Mouse (Mus musculus): ENCODE data around the gene Hspb2. TPM values are rescaled to one million over a fixed set of nuclear protein-coding genes. Genes with fewer than 3 reads are reported as not detected.

Gene Hspb2
- 3.5 and 7.6 TPM in 2 replicates for polyA plus RNA-seq (2012; rRNA removed)

DNA sequence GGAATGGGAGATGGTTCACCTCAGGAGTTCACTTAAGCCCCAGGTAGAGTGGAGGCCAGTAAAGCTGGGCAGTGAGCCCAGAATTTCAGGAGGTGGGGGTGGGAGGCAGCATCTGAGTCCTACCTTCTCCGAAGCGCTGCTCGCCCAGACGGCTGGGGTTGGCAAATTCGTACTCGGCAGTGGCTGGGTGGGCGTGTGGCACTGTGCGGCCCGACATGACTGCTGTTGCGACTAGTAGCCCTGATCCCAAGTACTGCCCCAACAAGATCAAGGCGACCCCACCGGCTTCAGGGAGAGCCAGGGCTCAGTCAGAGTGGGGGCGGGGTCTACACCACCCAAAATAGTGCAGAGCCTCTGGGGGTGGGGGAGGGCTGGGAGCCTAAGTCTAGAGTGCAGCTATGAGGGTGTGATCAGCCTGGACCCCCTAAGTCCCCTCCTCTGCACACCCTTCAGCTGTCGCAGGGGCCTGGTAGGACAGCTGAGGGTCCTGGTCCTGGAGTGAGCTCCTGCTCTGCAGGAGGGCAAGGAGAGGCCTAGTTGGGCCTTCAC lies at the start of gene Hspb2:
TSS of gene Hspb2 (minus strand) at position 301 of the 549 bp plus-strand sequence.
- H3K4me3 ChIP-seq (ENCODE audit: low read depth, low read length): peak within 1 kb of the TSS; percentile 54

DNA sequence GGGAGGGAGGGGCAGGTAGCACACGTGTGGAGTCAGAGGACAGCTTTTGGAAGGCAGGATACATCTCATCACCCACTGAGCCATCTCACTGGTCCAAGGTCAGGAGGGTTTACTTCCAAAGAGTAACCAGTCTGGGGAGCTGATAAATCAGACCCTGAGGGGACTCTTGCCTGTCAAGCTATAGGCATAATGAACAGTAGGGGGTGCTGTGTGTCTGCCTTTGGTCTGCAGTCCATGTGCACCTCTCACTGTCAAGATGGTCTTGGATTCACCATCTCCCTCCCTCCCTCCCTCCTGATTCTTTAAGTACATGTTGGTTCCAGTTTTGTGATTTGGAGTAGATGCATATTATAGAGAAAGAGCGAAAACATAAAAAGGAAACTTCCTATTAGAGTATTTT lies 48.8 kb upstream of the Hspb2 start:
- WGBS: 59% methylated on average over 2 of the region's 2 CpGs
- Histone ChIP-seq H3K4me1 (ENCODE audit: control insufficient read depth, insufficient read depth, insufficient read length, low read length) (no peaks in the 10 kb centered on the region), H3K27ac (ENCODE audit: insufficient read depth, low read depth, low read length) (no peak overlapping the region), H3K4me3 (ENCODE audit: low read depth, low read length) (no peak overlapping the region), H3K27me3 (ENCODE audit: control insufficient read depth, insufficient read depth, low read length) (no peaks in the 10 kb centered on the region), H3K36me3 (ENCODE audit: control insufficient read depth, insufficient read depth, low read length) (peaks cover 39% of the 10 kb centered on the region)
- TF ChIP-seq CTCF (IDR thresholded peaks at IDR 0.05; ENCODE audit: extremely low read depth, insufficient read length, insufficient replicate concordance, low read depth, low read length): peak; percentile 53; the same call in 1 of the 2 replicates
- no peak for TF ChIP-seq POLR2A (IDR thresholded peaks at IDR 0.05; ENCODE audit: low read depth, low read length)

More for the DNA sequence above, at the start of gene Hspb2:
- peak within 1 kb of the TSS; percentile 55 for H3K27ac ChIP-seq (ENCODE audit: insufficient read depth, low read depth, low read length)
- WGBS: 80% methylated on average over 14 of the region's 14 CpGs
- H3K27me3 ChIP-seq (ENCODE audit: control insufficient read depth, insufficient read depth, low read length): 0 out of 2 replicates have a peak, but pooled peaks cover 3% of the 10 kb centered on the region
- H3K36me3 ChIP-seq (ENCODE audit: control insufficient read depth, insufficient read depth, low read length): no peaks in the 10 kb centered on the region
- TF ChIP-seq POLR2A (IDR thresholded peaks at IDR 0.05; ENCODE audit: low read depth, low read length) (no peak), CTCF (IDR thresholded peaks at IDR 0.05; ENCODE audit: extremely low read depth, insufficient read length, insufficient replicate concordance, low read depth, low read length) (no peak)
- no peaks in the 10 kb centered on the region for H3K4me1 ChIP-seq (ENCODE audit: control insufficient read depth, insufficient read depth, insufficient read length, low read length)

DNA sequence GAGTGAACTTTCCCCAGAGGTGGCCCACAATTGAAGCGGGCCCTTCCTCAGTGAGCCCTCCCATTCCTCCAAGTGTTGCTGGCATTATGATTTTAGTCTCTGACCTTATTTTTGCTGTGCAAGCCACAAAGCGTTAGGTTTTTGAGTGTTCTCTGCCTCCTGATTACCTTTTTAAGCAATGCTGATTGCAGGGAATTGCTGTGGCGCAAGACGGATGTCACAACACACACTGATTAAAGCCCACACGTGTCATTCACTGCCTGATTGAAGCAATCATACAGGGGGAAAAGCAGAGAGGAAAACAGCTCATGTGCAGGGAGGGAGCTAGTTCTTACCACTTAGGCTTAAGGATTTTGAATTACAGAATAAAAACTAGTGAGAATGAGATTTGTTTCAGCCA lies 46.2 kb upstream of the Hspb2 start:
- WGBS: 79% methylated on average over 5 of the region's 5 CpGs
- Histone ChIP-seq H3K27me3 (ENCODE audit: control insufficient read depth, insufficient read depth, low read length) (no peaks in the 10 kb centered on the region), H3K27ac (ENCODE audit: insufficient read depth, low read depth, low read length) (no peak overlapping the region), H3K4me1 (ENCODE audit: control insufficient read depth, insufficient read depth, insufficient read length, low read length) (no peaks in the 10 kb centered on the region), H3K4me3 (ENCODE audit: low read depth, low read length) (no peak overlapping the region), H3K36me3 (ENCODE audit: control insufficient read depth, insufficient read depth, low read length) (peaks cover 33% of the 10 kb centered on the region)
- TF ChIP-seq POLR2A (IDR thresholded peaks at IDR 0.05; ENCODE audit: low read depth, low read length) (no peak), CTCF (IDR thresholded peaks at IDR 0.05; ENCODE audit: extremely low read depth, insufficient read length, insufficient replicate concordance, low read depth, low read length) (no peak)

DNA sequence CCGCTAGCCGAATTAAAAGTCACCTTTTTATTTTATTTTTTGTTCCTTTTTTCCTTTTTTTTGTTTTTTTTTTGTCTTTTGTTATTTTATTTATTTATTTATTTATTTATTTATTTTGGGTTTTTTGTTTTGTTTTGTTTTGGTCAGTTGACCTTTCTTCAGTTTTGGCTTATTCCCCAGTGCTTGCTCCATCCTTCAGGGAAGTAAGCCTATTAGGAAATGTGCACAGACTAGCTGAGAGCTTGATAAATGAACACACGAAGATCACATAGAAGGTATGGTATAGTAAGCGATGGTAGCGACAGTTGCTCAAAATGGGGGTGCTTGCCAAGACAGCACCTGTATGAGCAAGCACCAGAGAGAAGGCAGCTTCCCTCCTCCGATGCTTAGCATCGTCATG lies 45.5 kb upstream of the Hspb2 start:
- Histone ChIP-seq H3K27ac (ENCODE audit: insufficient read depth, low read depth, low read length) (no peak overlapping the region), H3K36me3 (ENCODE audit: control insufficient read depth, insufficient read depth, low read length) (peaks cover 28% of the 10 kb centered on the region), H3K4me3 (ENCODE audit: low read depth, low read length) (no peak overlapping the region), H3K27me3 (ENCODE audit: control insufficient read depth, insufficient read depth, low read length) (no peaks in the 10 kb centered on the region), H3K4me1 (ENCODE audit: control insufficient read depth, insufficient read depth, insufficient read length, low read length) (no peaks in the 10 kb centered on the region)
- TF ChIP-seq CTCF (IDR thresholded peaks at IDR 0.05; ENCODE audit: extremely low read depth, insufficient read length, insufficient replicate concordance, low read depth, low read length): no peak
- WGBS: 94% methylated on average over 7 of the region's 7 CpGs

DNA sequence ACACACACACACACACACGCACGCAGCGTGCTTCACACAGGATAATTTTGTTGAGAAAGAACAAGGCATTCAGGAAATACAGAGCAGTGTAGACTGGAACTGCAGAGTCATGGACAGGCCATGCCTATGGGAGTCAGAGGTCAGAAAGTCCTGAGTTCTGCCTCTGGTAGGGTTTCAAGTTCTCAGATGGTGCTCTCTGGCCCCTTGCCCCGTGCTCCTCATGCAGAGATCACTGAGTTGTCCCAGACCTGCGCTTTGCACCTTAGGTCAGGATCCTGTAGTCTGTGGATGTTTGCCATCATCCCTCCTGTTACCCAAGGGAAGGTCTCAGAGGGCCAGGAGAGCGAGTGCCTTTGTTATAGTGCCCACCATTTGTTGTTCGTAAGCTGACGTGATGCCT lies 44.6 kb upstream of the Hspb2 start:
- 95% methylated on average over 8 of the region's 8 CpGs for WGBS
- no peak overlapping the region for H3K4me3 ChIP-seq (ENCODE audit: low read depth, low read length)
- H3K27me3 ChIP-seq (ENCODE audit: control insufficient read depth, insufficient read depth, low read length): no peaks in the 10 kb centered on the region
- H3K36me3 ChIP-seq (ENCODE audit: control insufficient read depth, insufficient read depth, low read length): peaks cover 28% of the 10 kb centered on the region
- no peak for TF ChIP-seq CTCF (IDR thresholded peaks at IDR 0.05; ENCODE audit: extremely low read depth, insufficient read length, insufficient replicate concordance, low read depth, low read length)
- TF ChIP-seq POLR2A (IDR thresholded peaks at IDR 0.05; ENCODE audit: low read depth, low read length): no peak
- H3K27ac ChIP-seq (ENCODE audit: insufficient read depth, low read depth, low read length): no peak overlapping the region
- H3K4me1 ChIP-seq (ENCODE audit: control insufficient read depth, insufficient read depth, insufficient read length, low read length): no peaks in the 10 kb centered on the region

DNA sequence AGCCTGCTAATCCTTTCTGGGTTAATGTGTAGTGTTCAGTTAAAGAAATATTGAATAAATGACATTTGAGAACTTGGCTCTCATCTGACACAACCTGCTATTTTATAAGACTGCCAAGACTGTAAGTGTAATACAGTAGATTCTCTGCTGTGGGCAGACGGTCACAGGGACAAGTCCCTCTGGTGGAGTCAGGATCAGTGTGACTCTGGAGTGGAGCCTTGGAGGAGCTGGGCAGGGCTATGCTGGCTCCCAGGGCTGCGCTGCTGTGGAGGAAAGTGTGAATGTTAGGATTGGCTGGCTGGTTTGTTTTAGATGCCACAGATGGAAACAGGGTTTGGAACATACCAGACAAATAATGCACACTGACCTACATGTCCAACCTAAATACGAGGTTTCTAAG lies 43.1 kb upstream of the Hspb2 start:
- Histone ChIP-seq H3K4me3 (ENCODE audit: low read depth, low read length) (no peak overlapping the region), H3K36me3 (ENCODE audit: control insufficient read depth, insufficient read depth, low read length) (peaks cover 27% of the 10 kb centered on the region), H3K4me1 (ENCODE audit: control insufficient read depth, insufficient read depth, insufficient read length, low read length) (no peaks in the 10 kb centered on the region), H3K27ac (ENCODE audit: insufficient read depth, low read depth, low read length) (no peak overlapping the region), H3K27me3 (ENCODE audit: control insufficient read depth, insufficient read depth, low read length) (no peaks in the 10 kb centered on the region)
- 95% methylated on average over 3 of the region's 3 CpGs for WGBS
- TF ChIP-seq CTCF (IDR thresholded peaks at IDR 0.05; ENCODE audit: extremely low read depth, insufficient read length, insufficient replicate concordance, low read depth, low read length): no peak
- no peak for TF ChIP-seq POLR2A (IDR thresholded peaks at IDR 0.05; ENCODE audit: low read depth, low read length)

DNA sequence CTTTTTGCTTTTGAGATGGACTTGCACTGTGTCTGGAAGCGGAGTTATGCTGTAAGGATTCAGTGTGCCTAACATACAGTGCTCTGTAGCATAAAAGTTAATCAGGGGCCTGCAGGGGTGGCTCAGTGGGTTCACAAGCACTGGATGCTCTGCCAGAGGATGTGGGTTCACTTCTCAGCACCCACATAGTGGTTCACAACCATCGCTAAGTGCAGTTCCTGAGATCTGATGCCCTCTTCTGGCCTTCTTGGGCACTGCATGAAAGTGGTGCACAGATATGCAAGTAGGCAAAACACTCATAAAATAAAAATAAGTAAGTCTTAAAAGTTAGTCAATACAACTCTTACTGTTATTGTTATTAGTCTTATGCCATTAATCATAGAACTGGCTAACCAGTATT lies 30.0 kb upstream of the Hspb2 start:
- Histone ChIP-seq H3K4me1 (ENCODE audit: control insufficient read depth, insufficient read depth, insufficient read length, low read length) (no peaks in the 10 kb centered on the region), H3K36me3 (ENCODE audit: control insufficient read depth, insufficient read depth, low read length) (peaks cover 41% of the 10 kb centered on the region), H3K27ac (ENCODE audit: insufficient read depth, low read depth, low read length) (no peak overlapping the region), H3K27me3 (ENCODE audit: control insufficient read depth, insufficient read depth, low read length) (no peaks in the 10 kb centered on the region), H3K4me3 (ENCODE audit: low read depth, low read length) (no peak overlapping the region)
- TF ChIP-seq POLR2A (IDR thresholded peaks at IDR 0.05; ENCODE audit: low read depth, low read length): no peak
- TF ChIP-seq CTCF (IDR thresholded peaks at IDR 0.05; ENCODE audit: extremely low read depth, insufficient read length, insufficient replicate concordance, low read depth, low read length): peak; percentile 59; the same call in 1 of the 2 replicates
- 83% methylated on average over 2 of the region's 2 CpGs for WGBS
